Mouse (Mus musculus): ENCODE measurements at regions not wholly inside any gene's neighbourhood (a gene's known extent, or its start where the extent isn't known, plus 50 kb on each side); places are given as distances from the start of the nearest gene placed in this dataset.
"Not testable (repeated sequence)": the region's sequence is repeated elsewhere in the genome, so short reads cannot be mapped to it uniquely, and the experiment has no call there.

DNA sequence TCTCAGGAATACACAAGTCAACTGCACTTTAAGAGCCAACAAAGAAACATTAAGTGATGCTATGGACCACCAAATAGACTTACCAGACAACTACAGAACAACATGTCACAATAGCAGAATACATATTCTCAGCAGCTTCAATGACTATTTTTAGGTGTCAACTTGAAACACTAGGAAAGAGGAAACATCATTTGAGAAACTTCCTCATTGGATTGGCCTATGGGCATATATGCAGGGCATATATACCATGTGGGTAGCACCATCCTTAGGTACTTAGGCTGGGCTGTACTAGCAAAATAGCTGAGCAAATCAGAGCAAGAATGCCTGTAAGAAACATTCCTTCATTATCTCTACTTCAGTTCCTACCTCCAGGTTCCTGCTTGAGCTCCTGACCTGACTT, 187.9 kb upstream of the Slc7a11 start:
- Histone ChIP-seq H3K9ac (ENCODE audit: low read length) (no peak overlapping the region), H3K4me2 (ENCODE audit: low read depth, severe bottlenecking) (no peak overlapping the region), H3K27ac (replicated peaks; ENCODE audit: low read depth, low read length) (no peak overlapping the region), H3K36me3 (ENCODE audit: control insufficient read depth, insufficient read depth, low read length) (no peaks in the 10 kb centered on the region), H3K4me1 (ENCODE audit: control insufficient read depth, insufficient read depth, low read length) (no peaks in the 10 kb centered on the region), H3K27me3 (ENCODE audit: control insufficient read depth, insufficient read depth, low read length) (no peaks in the 10 kb centered on the region), H3K4me3 (ENCODE audit: low read depth, low read length) (no peak overlapping the region), H3K9me3 (ENCODE audit: control insufficient read depth, low read length) (no peaks in the 10 kb centered on the region)
- no peak for ATAC-seq (ENCODE audit: insufficient number of reproducible peaks, low FRiP score, low TSS enrichment, low read depth)
- no peak for DNase-seq (ENCODE audit: low spot score)

DNA sequence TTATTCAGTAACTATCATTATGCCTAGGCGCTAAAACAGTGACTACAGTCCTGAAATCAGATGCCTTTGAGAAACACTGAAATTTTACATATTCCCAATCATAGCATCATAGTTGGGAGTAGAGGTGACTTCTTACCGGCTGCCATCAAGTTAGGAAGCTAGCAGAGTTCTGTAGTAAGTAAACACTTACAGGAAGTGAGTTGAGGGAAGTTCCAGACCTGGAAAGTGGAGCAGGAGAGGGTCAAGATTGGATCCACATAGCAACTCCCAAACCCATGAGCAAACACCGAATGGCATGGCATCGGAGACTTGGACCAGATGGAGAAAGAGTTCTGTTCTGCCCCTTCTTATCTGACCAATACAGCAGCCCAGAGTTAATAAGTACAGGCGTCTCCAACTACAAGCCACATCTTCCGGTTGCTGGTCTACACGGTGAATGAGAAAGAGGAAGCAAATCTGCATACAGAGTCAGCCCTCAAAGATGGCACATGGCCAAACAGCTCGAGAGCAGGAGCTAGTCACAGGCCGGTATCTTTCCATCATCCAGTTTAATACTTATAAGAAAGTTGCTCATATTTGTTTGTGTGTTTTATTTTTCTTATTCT, 184.8 kb upstream of the Slc7a11 start:
- no peaks in the 10 kb centered on the region for H3K27me3 ChIP-seq (ENCODE audit: control insufficient read depth, insufficient read depth, low read length)
- H3K27ac ChIP-seq (replicated peaks; ENCODE audit: low read depth, low read length) = no peak overlapping the region
- DNase-seq (ENCODE audit: low spot score) = no peak
- H3K4me1 ChIP-seq (ENCODE audit: control insufficient read depth, insufficient read depth, low read length) = no peaks in the 10 kb centered on the region
- no peaks in the 10 kb centered on the region for H3K9me3 ChIP-seq (ENCODE audit: control insufficient read depth, low read length)
- H3K9ac ChIP-seq (ENCODE audit: low read length) = no peak overlapping the region
- no peak overlapping the region for H3K4me3 ChIP-seq (ENCODE audit: low read depth, low read length)
- no peak for ATAC-seq (ENCODE audit: insufficient number of reproducible peaks, low FRiP score, low TSS enrichment, low read depth)
- H3K36me3 ChIP-seq (ENCODE audit: control insufficient read depth, insufficient read depth, low read length) = no peaks in the 10 kb centered on the region
- no peak overlapping the region for H3K4me2 ChIP-seq (ENCODE audit: low read depth, severe bottlenecking)
- 92% methylated on average over 9 of the region's 9 CpGs for WGBS

DNA sequence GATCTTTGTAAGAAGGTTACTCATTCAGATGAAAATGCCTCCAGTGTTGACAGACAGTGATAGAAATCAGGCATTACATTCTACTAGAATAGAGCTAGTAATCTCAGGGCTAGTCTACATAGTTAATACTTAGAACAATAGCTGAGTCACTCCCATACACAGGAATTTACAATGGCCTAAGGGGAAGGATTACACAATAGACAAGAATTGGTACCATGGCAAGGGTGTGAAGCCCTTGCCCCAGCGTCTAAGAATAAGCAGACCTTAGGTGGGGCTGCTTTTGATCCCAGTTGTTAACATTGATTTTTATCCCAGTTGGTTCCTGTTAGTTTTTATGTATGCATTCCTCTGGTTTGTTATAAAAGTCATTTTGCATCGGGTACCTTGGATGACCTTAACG, 177.8 kb upstream of the Slc7a11 start:
- ATAC-seq (ENCODE audit: insufficient number of reproducible peaks, low FRiP score, low TSS enrichment, low read depth); H3K36me3 ChIP-seq (ENCODE audit: control insufficient read depth, insufficient read depth, low read length); H3K27ac ChIP-seq (replicated peaks; ENCODE audit: low read depth, low read length): not testable (repeated sequence)

DNA sequence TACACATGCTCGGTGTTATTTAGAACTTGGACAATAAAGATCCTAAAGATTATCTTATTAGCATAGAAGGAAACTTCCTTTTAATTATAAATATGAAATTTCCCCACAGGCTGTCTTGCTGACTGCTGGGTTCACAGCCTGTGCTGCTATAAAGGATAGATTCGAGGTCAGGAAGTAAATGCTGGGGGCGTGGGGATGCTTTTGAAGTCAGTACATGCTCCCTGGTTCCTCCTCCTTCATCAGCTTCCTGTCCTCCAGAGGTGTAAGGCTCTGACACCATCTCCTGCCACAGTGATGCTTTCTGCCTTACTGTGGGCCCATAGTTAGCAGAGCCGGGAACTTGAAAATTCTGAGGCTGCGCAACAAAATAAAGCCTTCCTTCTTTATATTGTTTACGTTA, 175.6 kb upstream of the Slc7a11 start:
- no peak for ATAC-seq (ENCODE audit: insufficient number of reproducible peaks, low FRiP score, low TSS enrichment, low read depth)
- no peak for DNase-seq (ENCODE audit: low spot score)
- H3K27me3 ChIP-seq (ENCODE audit: control insufficient read depth, insufficient read depth, low read length) = no peaks in the 10 kb centered on the region
- no peak overlapping the region for H3K27ac ChIP-seq (replicated peaks; ENCODE audit: low read depth, low read length)
- no peak overlapping the region for H3K9ac ChIP-seq (ENCODE audit: low read length)
- H3K4me1 ChIP-seq (ENCODE audit: control insufficient read depth, insufficient read depth, low read length) = no peaks in the 10 kb centered on the region
- H3K4me3 ChIP-seq (ENCODE audit: low read depth, low read length) = no peak overlapping the region
- no peaks in the 10 kb centered on the region for H3K9me3 ChIP-seq (ENCODE audit: control insufficient read depth, low read length)
- H3K4me2 ChIP-seq (ENCODE audit: low read depth, severe bottlenecking) = no peak overlapping the region
- H3K36me3 ChIP-seq (ENCODE audit: control insufficient read depth, insufficient read depth, low read length) = no peaks in the 10 kb centered on the region
- WGBS = 69% methylated on average over 6 of the region's 6 CpGs

More for the DNA sequence above, 177.8 kb upstream of the Slc7a11 start:
- not testable (repeated sequence) for H3K4me2 ChIP-seq (ENCODE audit: low read depth, severe bottlenecking); DNase-seq (ENCODE audit: low spot score); H3K4me3 ChIP-seq (ENCODE audit: low read depth, low read length); H3K9ac ChIP-seq (ENCODE audit: low read length); H3K27me3 ChIP-seq (ENCODE audit: control insufficient read depth, insufficient read depth, low read length); H3K9me3 ChIP-seq (ENCODE audit: control insufficient read depth, low read length); H3K4me1 ChIP-seq (ENCODE audit: control insufficient read depth, insufficient read depth, low read length)
- 78% methylated on average over 3 of the region's 3 CpGs for WGBS

DNA sequence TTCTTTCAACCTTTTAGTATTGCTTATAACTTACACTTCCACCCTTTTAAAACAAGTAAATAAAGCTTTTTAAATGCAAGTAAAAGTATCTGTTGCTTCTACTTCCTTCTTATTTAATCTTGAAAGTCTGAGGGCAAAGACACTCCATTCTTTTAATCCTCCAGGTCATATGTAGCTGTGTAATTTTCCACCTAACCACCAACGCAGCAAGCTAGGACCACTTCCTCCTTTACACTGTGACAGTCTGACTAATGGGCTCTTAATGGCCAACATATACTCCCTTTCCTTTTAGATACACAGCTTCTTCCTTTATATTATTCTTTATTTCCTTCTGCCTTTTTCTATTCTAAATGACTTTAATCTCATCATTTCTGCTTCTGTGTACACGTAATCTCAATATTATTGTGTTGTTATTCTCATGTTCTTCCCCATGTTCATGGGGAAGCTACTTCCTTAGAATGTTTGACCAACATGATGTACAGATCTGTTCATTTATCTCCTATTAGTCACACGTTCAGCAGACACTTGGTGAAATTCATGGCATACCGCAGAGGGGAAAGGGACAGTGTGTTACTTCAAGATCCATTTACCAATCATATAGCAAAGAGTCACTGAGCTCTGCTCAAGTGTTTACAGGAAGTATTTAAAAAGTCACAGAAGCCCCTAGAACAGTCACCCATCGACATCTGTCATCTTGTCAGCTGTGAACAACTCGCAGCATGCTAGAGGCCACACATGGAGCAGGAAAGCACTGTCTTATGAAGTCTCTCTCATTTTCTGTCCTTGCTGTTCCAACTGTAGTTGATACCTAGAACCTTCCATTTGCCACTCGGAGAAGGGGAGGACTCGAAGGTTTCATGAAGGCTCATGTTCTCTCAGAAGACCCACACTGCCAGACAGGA, 172.2 kb upstream of the Slc7a11 start:
- no peaks in the 10 kb centered on the region for H3K4me1 ChIP-seq (ENCODE audit: control insufficient read depth, insufficient read depth, low read length)
- no peak overlapping the region for H3K4me3 ChIP-seq (ENCODE audit: low read depth, low read length)
- H3K9ac ChIP-seq (ENCODE audit: low read length) = no peak overlapping the region
- no peaks in the 10 kb centered on the region for H3K27me3 ChIP-seq (ENCODE audit: control insufficient read depth, insufficient read depth, low read length)
- no peaks in the 10 kb centered on the region for H3K9me3 ChIP-seq (ENCODE audit: control insufficient read depth, low read length)
- no peak overlapping the region for H3K27ac ChIP-seq (replicated peaks; ENCODE audit: low read depth, low read length)
- DNase-seq (ENCODE audit: low spot score) = no peak
- 81% methylated on average over 8 of the region's 8 CpGs for WGBS
- no peaks in the 10 kb centered on the region for H3K36me3 ChIP-seq (ENCODE audit: control insufficient read depth, insufficient read depth, low read length)
- ATAC-seq (ENCODE audit: insufficient number of reproducible peaks, low FRiP score, low TSS enrichment, low read depth) = no peak
- H3K4me2 ChIP-seq (ENCODE audit: low read depth, severe bottlenecking) = no peak overlapping the region

DNA sequence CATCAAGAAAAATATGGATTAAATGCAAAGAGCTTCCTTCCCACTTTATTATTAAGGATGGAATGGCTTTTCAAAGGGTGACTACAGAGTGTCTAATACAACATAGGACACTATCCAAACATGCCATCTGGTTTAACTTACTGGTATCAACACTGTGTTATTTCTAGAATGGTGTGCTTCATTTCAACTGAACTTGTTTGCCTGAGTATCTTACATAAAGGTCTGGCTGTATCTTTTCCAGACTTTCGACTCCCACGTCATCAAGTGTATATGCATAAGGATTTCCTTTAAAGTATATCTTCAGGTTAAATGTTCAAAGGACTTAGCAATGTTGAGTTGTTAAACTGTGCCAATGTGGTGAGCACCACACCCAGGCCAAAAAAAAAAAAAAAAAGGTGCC, 169.6 kb upstream of the Slc7a11 start:
- H3K4me2 ChIP-seq (ENCODE audit: low read depth, severe bottlenecking) = no peak overlapping the region
- H3K4me1 ChIP-seq (ENCODE audit: control insufficient read depth, insufficient read depth, low read length) = no peaks in the 10 kb centered on the region
- no peaks in the 10 kb centered on the region for H3K36me3 ChIP-seq (ENCODE audit: control insufficient read depth, insufficient read depth, low read length)
- no peaks in the 10 kb centered on the region for H3K27me3 ChIP-seq (ENCODE audit: control insufficient read depth, insufficient read depth, low read length)
- WGBS = 90% methylated on average over 2 of the region's 2 CpGs
- H3K9me3 ChIP-seq (ENCODE audit: control insufficient read depth, low read length) = no peaks in the 10 kb centered on the region
- H3K27ac ChIP-seq (replicated peaks; ENCODE audit: low read depth, low read length) = no peak overlapping the region
- H3K4me3 ChIP-seq (ENCODE audit: low read depth, low read length) = no peak overlapping the region
- H3K9ac ChIP-seq (ENCODE audit: low read length) = no peak overlapping the region
- DNase-seq (ENCODE audit: low spot score) (no peak), ATAC-seq (ENCODE audit: insufficient number of reproducible peaks, low FRiP score, low TSS enrichment, low read depth) (no peak)

DNA sequence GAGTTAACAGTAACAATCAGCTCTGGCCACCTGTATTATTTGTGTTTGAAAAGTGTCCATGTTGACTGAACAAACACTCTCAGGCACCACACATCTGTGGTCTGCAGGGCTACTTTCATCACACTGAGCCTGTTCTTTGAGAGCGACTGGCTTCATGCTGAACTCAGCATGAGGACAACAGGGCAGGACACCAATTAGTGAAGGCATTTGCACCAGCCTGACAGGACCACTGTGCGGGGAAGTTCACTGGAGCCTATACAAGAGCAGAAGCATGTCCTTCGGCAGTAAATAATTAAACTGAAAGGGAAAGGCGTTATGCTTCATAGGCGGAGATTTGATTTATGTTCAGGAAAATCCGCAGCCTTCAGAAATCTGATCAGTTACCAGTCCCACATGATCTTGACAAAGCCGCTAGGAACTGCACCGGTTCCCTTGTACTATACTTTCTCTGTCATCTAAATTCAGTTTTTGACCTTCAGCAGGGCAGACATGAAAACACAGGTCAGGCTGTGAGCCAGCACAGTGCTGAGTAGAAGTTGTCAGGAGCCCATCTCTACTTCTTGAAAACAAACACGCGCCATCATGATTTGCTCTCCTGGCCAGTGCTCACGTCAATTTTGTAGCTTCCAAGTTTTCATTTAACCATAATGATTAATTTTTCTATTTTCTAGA, 166.1 kb upstream of the Slc7a11 start:
- Histone ChIP-seq H3K27ac (replicated peaks; ENCODE audit: low read depth, low read length) (no peak overlapping the region), H3K4me3 (ENCODE audit: low read depth, low read length) (no peak overlapping the region), H3K27me3 (ENCODE audit: control insufficient read depth, insufficient read depth, low read length) (no peaks in the 10 kb centered on the region), H3K4me1 (ENCODE audit: control insufficient read depth, insufficient read depth, low read length) (no peaks in the 10 kb centered on the region), H3K9me3 (ENCODE audit: control insufficient read depth, low read length) (no peaks in the 10 kb centered on the region), H3K4me2 (ENCODE audit: low read depth, severe bottlenecking) (no peak overlapping the region), H3K9ac (ENCODE audit: low read length) (no peak overlapping the region), H3K36me3 (ENCODE audit: control insufficient read depth, insufficient read depth, low read length) (no peaks in the 10 kb centered on the region)
- 40% methylated on average over 11 of the region's 11 CpGs for WGBS
- DNase-seq (ENCODE audit: low spot score) (peak; percentile 42), ATAC-seq (ENCODE audit: insufficient number of reproducible peaks, low FRiP score, low TSS enrichment, low read depth) (no peak)

DNA sequence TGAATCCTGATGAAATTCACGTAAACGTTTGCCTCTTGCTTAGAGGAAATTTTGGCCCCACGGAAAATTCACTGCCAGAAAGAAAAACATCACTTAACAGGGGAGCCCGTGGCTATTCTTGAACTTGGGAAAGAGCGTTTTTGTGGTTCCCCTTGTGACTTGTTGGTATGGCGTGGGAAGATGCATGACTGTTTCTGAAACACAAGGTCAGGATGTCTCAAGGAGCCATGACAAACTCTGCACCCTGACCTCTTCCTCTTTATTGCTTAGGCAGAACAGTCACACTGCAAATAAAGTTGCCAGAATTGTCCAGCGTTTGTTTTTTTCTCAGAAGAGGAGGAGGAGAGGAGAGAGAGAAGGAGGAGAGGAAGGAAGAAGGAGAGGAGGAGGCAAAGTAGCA, 164.3 kb upstream of the Slc7a11 start:
- no peaks in the 10 kb centered on the region for H3K9me3 ChIP-seq (ENCODE audit: control insufficient read depth, low read length)
- H3K27ac ChIP-seq (replicated peaks; ENCODE audit: low read depth, low read length) = no peak overlapping the region
- no peaks in the 10 kb centered on the region for H3K27me3 ChIP-seq (ENCODE audit: control insufficient read depth, insufficient read depth, low read length)
- H3K9ac ChIP-seq (ENCODE audit: low read length) = no peak overlapping the region
- ATAC-seq (ENCODE audit: insufficient number of reproducible peaks, low FRiP score, low TSS enrichment, low read depth) = no peak
- DNase-seq (ENCODE audit: low spot score) = no peak
- H3K4me3 ChIP-seq (ENCODE audit: low read depth, low read length) = no peak overlapping the region
- no peaks in the 10 kb centered on the region for H3K4me1 ChIP-seq (ENCODE audit: control insufficient read depth, insufficient read depth, low read length)
- no peak overlapping the region for H3K4me2 ChIP-seq (ENCODE audit: low read depth, severe bottlenecking)
- H3K36me3 ChIP-seq (ENCODE audit: control insufficient read depth, insufficient read depth, low read length) = no peaks in the 10 kb centered on the region
- WGBS = 73% methylated on average over 7 of the region's 7 CpGs

All from limb, embryonic 11.5 days (tissue).